Mouse (Mus musculus) forebrain, embryonic 13.5 days (tissue): ENCODE data around the gene Tcte3. TPM values are rescaled to one million over a fixed set of nuclear protein-coding genes. Genes with fewer than 3 reads are reported as not detected.
"Not testable (repeated sequence)": the region's sequence is repeated elsewhere in the genome, so short reads cannot be mapped to it uniquely, and the experiment has no call there.

Experiments used
- ATAC-seq: fragments of 200-750 bp; cut with Nextera tagmentation; 2 replicates; pipeline ENCODE4 v1.8.0; 2017
- H3K27ac ChIP-seq: fragments of 300-500 bp; sonication (generic); 2 replicates; pipeline ENCODE4 v1.5.1; 2015; ENCODE audit warnings: inconsistent platforms, mild to moderate bottlenecking, moderate library complexity
- H3K27me3 ChIP-seq: fragments of 300-500 bp; sonication (generic); 2 replicates; pipeline ENCODE4 v1.6.1; 2015; ENCODE audit warnings: mild to moderate bottlenecking, inconsistent platforms
- H3K36me3 ChIP-seq: fragments of 300-500 bp; sonication (generic); 2 replicates; pipeline ENCODE4 v1.6.1; 2015; ENCODE audit warnings: mild to moderate bottlenecking, inconsistent platforms; ENCODE audit not compliant: poor library complexity, severe bottlenecking
- H3K4me1 ChIP-seq: fragments of 300-500 bp; sonication (generic); 2 replicates; pipeline ENCODE4 v1.6.1; 2015; ENCODE audit warnings: inconsistent platforms
- H3K4me2 ChIP-seq: fragments of 300-500 bp; sonication (generic); 2 replicates; pipeline ENCODE4 v1.6.1; 2015; ENCODE audit warnings: inconsistent platforms, mild to moderate bottlenecking, moderate library complexity
- H3K4me3 ChIP-seq: fragments of 300-500 bp; sonication (generic); 2 replicates; pipeline ENCODE4 v1.5.1; 2015; ENCODE audit warnings: mild to moderate bottlenecking, inconsistent platforms
- H3K9ac ChIP-seq: fragments of 300-500 bp; sonication (generic); 2 replicates; pipeline ENCODE4 v1.6.1; 2015; ENCODE audit warnings: mild to moderate bottlenecking, inconsistent platforms
- H3K9me3 ChIP-seq: fragments of 300-500 bp; sonication (generic); replicated peaks from 2 replicates; pipeline ENCODE4 v1.6.1; 2016; ENCODE audit warnings: inconsistent platforms
- WGBS: fragments of 180-500 bp; shearing (Covaris S2); methylation state at CpG from one replicate; pipeline ENCODE4 v1.1.7; 2015; 5-methylcytosine and 5-hydroxymethylcytosine counted together
- polyA plus RNA-seq: library from polyadenylated mRNA; unstranded; fragments of >200 nt; fragmentation: Nextera tagmentation; extraction: Ambion mirVana; gene quantifications from 2 replicates; pipeline ENCODE4 v1.2.1, GENCODE M21; 2015

The Tcte3 gene
- polyA plus RNA-seq, 1 experiment from 2014 or later: 0.41 TPM

- H3K9ac ChIP-seq: 0 out of 2 replicates have a peak overlapping the region, but pooled peaks have one; percentile 2
- peak overlapping the region; percentile 42 for H3K4me2 ChIP-seq
- ATAC-seq: peak; percentile 81
- H3K4me1 ChIP-seq: peaks cover 12% of the 10 kb centered on the region
- H3K36me3 ChIP-seq: peaks cover 31% of the 10 kb centered on the region
- 38% methylated on average over 13 of the region's 13 CpGs for WGBS
- no peak overlapping the region for H3K4me3 ChIP-seq
- H3K9me3 ChIP-seq: no peaks in the 10 kb centered on the region
- no peaks in the 10 kb centered on the region for H3K27me3 ChIP-seq
- peak overlapping the region; percentile 63; the same call in 1 of the 2 replicates for H3K27ac ChIP-seq
Observed at GRCm38 (mm10) chr17:15065391-15066024, 24.2 kb upstream of the Tcte3 start.

DNA sequence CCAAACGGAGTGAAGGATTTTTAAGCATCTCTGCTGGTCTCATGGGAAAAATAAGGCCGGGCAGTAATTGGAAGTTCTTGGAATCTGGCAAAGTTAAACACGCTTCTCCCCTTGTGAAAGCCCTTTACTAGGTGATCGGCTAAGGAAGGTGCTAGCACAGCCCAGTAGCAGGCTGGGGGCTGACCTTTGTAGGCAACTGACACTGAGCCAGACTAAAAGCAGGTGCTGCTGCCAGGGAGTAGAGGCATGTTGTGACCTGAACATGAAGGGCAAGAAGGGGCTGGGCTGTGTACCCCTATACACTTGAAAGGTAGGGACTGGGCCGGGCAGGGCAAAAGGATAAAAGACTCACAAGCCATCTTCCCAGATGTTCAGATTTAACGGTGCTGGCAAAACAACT lies 19.1 kb upstream of the Tcte3 start:
- Histone ChIP-seq H3K4me3 (no peak overlapping the region), H3K27ac (no peak overlapping the region), H3K4me1 (no peaks in the 10 kb centered on the region), H3K4me2 (no peak overlapping the region), H3K36me3 (peaks cover 71% of the 10 kb centered on the region), H3K9me3 (no peaks in the 10 kb centered on the region), H3K9ac (no peak overlapping the region), H3K27me3 (no peaks in the 10 kb centered on the region)
- ATAC-seq: no peak
- WGBS: 91% methylated on average over 6 of the region's 6 CpGs

DNA sequence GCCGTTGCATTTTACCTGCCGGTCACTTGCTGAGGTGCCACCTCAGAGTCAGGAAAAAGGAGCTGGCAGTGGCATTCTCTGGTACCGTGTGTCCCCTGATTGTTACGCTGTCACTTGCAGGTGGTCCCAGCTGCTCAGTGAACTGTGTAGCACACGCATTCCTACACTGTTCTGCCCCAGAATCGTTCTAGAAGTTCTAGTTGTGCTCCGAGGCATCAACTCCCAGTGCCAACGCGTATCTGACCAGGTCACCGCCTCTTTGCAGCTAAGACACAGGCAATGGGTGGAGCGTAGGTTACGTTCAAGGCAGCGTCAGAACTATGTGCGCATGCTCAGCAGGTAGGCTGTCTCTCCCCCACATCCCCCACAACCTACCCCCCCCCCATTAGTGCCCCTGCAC lies 18.4 kb upstream of the Tcte3 start:
- Histone ChIP-seq H3K4me3 (no peak overlapping the region), H3K4me2 (no peak overlapping the region), H3K27ac (no peak overlapping the region), H3K27me3 (no peaks in the 10 kb centered on the region), H3K9me3 (no peaks in the 10 kb centered on the region), H3K9ac (no peak overlapping the region), H3K4me1 (no peaks in the 10 kb centered on the region), H3K36me3 (peaks cover 77% of the 10 kb centered on the region)
- no peak for ATAC-seq
- WGBS: 93% methylated on average over 14 of the region's 14 CpGs

DNA sequence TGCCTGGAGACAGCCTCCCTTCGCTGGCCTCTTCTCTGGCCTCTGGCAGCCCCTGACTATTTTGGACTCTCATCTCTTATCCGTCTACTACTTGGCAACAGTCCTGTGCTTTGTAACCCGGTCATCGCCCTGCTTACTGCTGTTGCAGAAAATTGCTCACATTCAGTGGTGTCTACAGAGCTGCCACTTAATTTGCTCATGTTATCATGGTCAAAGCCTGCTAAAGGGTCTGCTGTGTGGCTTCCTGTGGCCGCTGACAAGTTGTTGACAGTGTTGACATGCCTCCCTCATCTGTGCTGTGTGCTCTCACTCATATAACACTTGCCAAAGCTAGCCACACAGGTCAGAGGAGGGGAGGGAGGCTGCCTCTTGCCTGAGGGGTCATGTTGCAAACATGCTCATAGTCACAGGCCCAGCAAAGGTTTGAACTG lies 16.9 kb upstream of the Tcte3 start:
- Histone ChIP-seq H3K36me3 (peaks cover 70% of the 10 kb centered on the region), H3K9me3 (no peaks in the 10 kb centered on the region), H3K4me2 (no peak overlapping the region), H3K27me3 (no peaks in the 10 kb centered on the region), H3K4me3 (no peak overlapping the region), H3K9ac (no peak overlapping the region), H3K4me1 (no peaks in the 10 kb centered on the region), H3K27ac (no peak overlapping the region)
- WGBS: 90% methylated on average over 5 of the region's 5 CpGs
- no peak for ATAC-seq

- H3K36me3 ChIP-seq: peaks cover 49% of the 10 kb centered on the region
- no peak overlapping the region for H3K9ac ChIP-seq
- H3K4me1 ChIP-seq: no peaks in the 10 kb centered on the region
- 82% methylated on average over 4 of the region's 4 CpGs for WGBS
- no peaks in the 10 kb centered on the region for H3K27me3 ChIP-seq
- H3K4me2 ChIP-seq: no peak overlapping the region
- ATAC-seq: no peak
- no peaks in the 10 kb centered on the region for H3K9me3 ChIP-seq
- H3K27ac ChIP-seq: no peak overlapping the region
- no peak overlapping the region for H3K4me3 ChIP-seq
Observed at GRCm38 (mm10) chr17:15055925-15056324, 14.6 kb upstream of the Tcte3 start.

GRCm38 (mm10) chr17:15053829-15054200 lies 12.5 kb upstream of the Tcte3 start:
- WGBS: 92% methylated on average over 13 of the region's 13 CpGs
- not testable (repeated sequence) for H3K9me3 ChIP-seq, H3K4me2 ChIP-seq, H3K27me3 ChIP-seq, H3K27ac ChIP-seq, H3K4me1 ChIP-seq, H3K4me3 ChIP-seq, ATAC-seq, H3K9ac ChIP-seq
- H3K36me3 ChIP-seq: peaks cover 30% of the 10 kb centered on the region

GRCm38 (mm10) chr17:15053183-15053828 lies 12.0 kb upstream of the Tcte3 start:
- not testable (repeated sequence) for H3K4me3 ChIP-seq, H3K9ac ChIP-seq, H3K4me1 ChIP-seq, H3K27me3 ChIP-seq, H3K4me2 ChIP-seq, ATAC-seq, H3K9me3 ChIP-seq, H3K27ac ChIP-seq
- H3K36me3 ChIP-seq: peaks cover 25% of the 10 kb centered on the region
- WGBS: 96% methylated on average over 6 of the region's 8 CpGs

- not testable (repeated sequence) for H3K27me3 ChIP-seq, H3K4me3 ChIP-seq, ATAC-seq, H3K9me3 ChIP-seq, H3K9ac ChIP-seq, H3K27ac ChIP-seq, H3K4me2 ChIP-seq, H3K4me1 ChIP-seq
- peaks cover 20% of the 10 kb centered on the region for H3K36me3 ChIP-seq
- 60% methylated on average over 1 of the region's 1 CpGs for WGBS
Observed at GRCm38 (mm10) chr17:15052766-15053165, 11.5 kb upstream of the Tcte3 start.

GRCm38 (mm10) chr17:15050338-15050737 lies 9.1 kb upstream of the Tcte3 start:
- H3K4me3 ChIP-seq, H3K4me1 ChIP-seq, H3K36me3 ChIP-seq, ATAC-seq, H3K4me2 ChIP-seq, H3K27me3 ChIP-seq, H3K27ac ChIP-seq, H3K9me3 ChIP-seq, H3K9ac ChIP-seq: not testable (repeated sequence)
- WGBS: no CpG with 5 or more reads among the region's 1 CpGs

DNA sequence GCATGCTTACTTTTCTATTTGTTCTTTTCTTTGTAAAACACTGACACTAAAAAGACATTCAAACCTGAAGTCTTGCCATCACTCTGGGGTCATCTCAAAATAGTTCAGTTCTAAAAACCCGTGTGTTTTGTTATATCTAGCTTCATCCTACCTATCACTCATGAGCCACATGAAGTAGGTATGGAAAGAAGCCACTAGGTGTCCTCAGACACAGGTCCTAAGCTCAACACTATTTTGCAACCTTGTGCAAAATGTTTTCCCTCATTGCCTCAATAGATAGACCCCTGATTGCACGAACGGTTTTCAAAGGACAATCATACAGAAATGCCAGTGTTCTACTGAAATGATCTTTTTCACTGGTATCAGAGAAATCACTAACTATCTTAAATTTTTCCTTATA lies 833 bp downstream of the Tcte3 start:
- ATAC-seq, H3K27me3 ChIP-seq, H3K27ac ChIP-seq, H3K9me3 ChIP-seq, H3K36me3 ChIP-seq, H3K4me1 ChIP-seq, H3K9ac ChIP-seq, H3K4me2 ChIP-seq, H3K4me3 ChIP-seq: not testable (repeated sequence)
- WGBS: no CpG with 5 or more reads among the region's 3 CpGs

DNA sequence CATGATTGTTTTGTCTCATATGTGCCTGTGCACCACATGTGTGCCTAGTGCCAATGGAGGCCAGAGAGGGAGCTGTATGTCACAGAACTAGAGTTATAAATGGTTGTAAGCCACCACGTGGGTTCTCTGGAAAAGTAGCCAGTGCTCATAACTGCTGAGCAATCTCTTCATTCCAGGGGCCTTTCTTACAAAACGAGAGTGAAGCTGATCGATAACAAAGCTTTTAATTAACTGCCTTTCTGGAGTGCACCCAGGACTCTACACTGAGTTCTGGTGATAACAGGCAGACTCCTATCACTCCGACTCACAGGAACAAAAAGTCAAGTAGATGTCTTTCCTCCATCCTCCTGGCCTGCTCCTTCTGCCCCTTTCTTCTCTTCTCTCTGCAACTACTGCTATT lies 9.9 kb downstream of the Tcte3 start:
- not testable (repeated sequence) for H3K4me1 ChIP-seq, H3K36me3 ChIP-seq, H3K27ac ChIP-seq, ATAC-seq, H3K27me3 ChIP-seq, H3K4me3 ChIP-seq, H3K9ac ChIP-seq, H3K4me2 ChIP-seq, H3K9me3 ChIP-seq
- WGBS: no CpG with 5 or more reads among the region's 4 CpGs

- not testable (repeated sequence) for H3K27ac ChIP-seq
Observed at GRCm38 (mm10) chr17:15025513-15025912, 15.8 kb downstream of the Tcte3 start.

More at GRCm38 (mm10) chr17:15025513-15025912, 15.8 kb downstream of the Tcte3 start:
- not testable (repeated sequence) for H3K36me3 ChIP-seq, H3K4me3 ChIP-seq, H3K27me3 ChIP-seq, H3K9me3 ChIP-seq, H3K9ac ChIP-seq, ATAC-seq, H3K4me1 ChIP-seq, H3K4me2 ChIP-seq
- WGBS: no CpG with 5 or more reads among the region's 6 CpGs
